Mouse (Mus musculus): ENCODE results near the gene Rab13. TPM values are rescaled to one million over a fixed set of nuclear protein-coding genes. Genes with fewer than 3 reads are reported as not detected.
"Not testable (repeated sequence)": the region's sequence is repeated elsewhere in the genome, so short reads cannot be mapped to it uniquely, and the experiment has no call there.

Gene Rab13
- polyA plus RNA-seq, 1 experiment from 2014 or later: 24.2 TPM

- H3K9me3 ChIP-seq; H3K27me3 ChIP-seq; H3K9ac ChIP-seq (replicated peaks); H3K4me2 ChIP-seq (replicated peaks); H3K4me3 ChIP-seq; ATAC-seq (ENCODE audit: low FRiP score, low read depth); H3K27ac ChIP-seq (replicated peaks): not testable (repeated sequence)
- WGBS: 94% methylated on average over 2 of the region's 2 CpGs
- peaks cover 27% of the 10 kb centered on the region for H3K4me1 ChIP-seq
- peaks cover 21% of the 10 kb centered on the region for H3K36me3 ChIP-seq
Observed at GRCm38 (mm10) chr3:90252659-90253058, 39.2 kb downstream of the Rab13 start.

DNA sequence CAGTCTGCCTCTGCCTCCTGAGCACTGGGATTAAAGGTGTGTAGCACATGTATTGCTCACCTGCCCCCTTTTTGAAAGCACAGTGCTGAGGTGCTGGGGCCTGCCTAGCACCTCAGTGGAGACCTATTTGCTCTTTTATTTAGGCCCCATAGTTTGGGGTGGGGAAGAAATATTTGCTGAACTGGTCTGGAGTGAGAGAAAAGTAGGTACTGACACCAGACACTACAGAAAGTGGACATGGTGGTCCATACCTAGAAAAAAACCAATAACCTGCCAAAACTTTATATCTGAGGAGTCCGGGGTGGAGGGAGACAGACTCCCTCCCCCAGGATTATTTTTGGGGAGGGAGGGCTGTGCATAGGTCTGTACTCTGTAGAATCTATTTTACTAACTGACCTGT is 39.7 kb downstream of the Rab13 start:
- H3K27me3 ChIP-seq; ATAC-seq (ENCODE audit: low FRiP score, low read depth); H3K9me3 ChIP-seq; H3K9ac ChIP-seq (replicated peaks); H3K27ac ChIP-seq (replicated peaks): not testable (repeated sequence)
- 76% methylated on average over 1 of the region's 1 CpGs for WGBS
- Histone ChIP-seq H3K4me1 (peaks cover 26% of the 10 kb centered on the region), H3K36me3 (peaks cover 26% of the 10 kb centered on the region), H3K4me3 (peak overlapping the region; percentile 91), H3K4me2 (replicated peaks) (peak overlapping the region; percentile 84)

DNA sequence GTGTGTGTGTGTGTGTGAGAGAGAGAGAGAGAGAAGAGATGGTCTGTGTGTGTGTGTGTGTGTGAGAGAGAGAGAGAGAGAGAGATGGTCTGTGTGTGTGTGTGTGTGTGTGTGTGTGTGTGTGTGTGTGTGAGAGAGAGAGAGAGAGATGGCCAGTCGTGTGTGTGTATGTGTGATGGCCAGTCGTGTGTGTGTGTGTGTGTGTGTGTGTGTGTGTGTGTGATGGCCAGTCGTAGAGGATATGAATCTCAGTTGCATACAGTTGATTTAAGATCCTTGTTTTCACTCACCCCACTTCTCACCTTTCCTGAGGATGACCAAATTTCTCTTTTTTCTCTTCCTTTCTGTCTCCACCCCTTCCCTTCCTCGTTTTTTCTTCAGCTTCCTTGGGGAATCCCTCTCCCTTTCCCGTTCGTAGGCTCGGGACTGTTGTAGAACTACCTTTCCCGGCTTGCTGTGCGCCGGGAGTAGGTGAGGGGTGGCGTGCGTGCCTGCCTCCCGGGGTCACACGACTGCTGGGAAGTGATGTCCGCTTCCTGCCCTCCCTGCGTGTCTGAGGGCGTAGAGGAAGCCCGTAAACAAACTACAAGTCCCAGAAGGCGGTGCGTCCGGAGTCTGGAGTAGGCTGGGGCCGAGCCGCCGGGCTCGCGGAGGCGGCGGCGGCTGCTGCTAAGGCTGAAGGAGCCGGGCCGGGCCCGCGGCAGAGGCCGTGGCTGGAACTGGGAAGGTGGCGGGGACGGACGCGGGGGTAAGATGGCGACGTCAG is 40.3 kb downstream of the Rab13 start, which contains the start of gene Crtc2:
Crtc2 (plus strand) TSS at position 511 of the 766 bp plus-strand sequence.
- peak within 1 kb of the TSS; percentile 96 for H3K9ac ChIP-seq (replicated peaks)
- peak within 1 kb of the TSS; percentile 89 for H3K27ac ChIP-seq (replicated peaks)
- 2% methylated on average over 40 of the region's 40 CpGs for WGBS
- H3K4me2 ChIP-seq (replicated peaks): peak within 1 kb of the TSS; percentile 84
- peak within 1 kb of the TSS; percentile 91 for H3K4me3 ChIP-seq
- peaks cover 21% of the 10 kb centered on the region for H3K4me1 ChIP-seq
- ATAC-seq (ENCODE audit: low FRiP score, low read depth): peak; percentile 98
- no peaks in the 10 kb centered on the region for H3K9me3 ChIP-seq
- no peaks in the 10 kb centered on the region for H3K27me3 ChIP-seq
- H3K36me3 ChIP-seq: peaks cover 32% of the 10 kb centered on the region

DNA sequence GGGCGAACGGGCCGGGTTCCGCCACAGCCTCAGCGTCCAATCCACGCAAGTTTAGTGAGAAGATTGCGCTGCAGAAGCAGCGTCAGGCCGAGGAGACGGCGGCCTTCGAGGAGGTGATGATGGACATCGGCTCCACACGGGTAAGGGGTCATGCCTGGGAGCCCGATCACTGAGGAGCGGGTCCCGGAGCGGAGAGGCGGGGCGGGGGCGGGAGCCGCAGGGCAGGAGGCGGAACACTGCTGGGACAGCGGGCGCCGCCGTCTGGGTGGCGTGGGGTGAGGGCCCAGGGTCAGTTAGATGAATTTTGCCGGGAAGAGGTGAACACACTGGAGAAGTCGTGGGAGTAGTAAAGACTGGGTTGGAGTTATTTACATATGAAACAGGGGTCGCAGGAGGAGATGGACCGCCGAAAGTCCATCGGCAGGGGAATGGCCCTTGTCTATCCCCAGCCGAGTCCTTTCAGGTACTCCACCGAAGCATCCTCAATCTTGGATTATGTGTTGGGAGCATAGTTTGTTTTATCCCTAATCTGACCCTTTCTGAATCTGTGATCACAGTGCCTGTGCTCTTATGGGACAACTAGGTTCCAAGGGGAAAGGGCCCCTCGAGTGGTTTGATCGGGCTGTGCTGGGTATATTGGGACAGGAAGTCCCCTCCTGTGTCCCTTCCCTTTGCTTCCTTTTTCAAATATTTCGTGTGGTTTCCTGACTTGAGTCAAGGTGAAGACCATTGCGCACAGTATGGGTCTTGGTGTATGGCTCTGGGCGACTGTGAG is 41.1 kb downstream of the Rab13 start:
- under 1% methylated on average over 41 of the region's 41 CpGs for WGBS
- peak overlapping the region; percentile 84 for H3K4me2 ChIP-seq (replicated peaks)
- H3K27me3 ChIP-seq: no peaks in the 10 kb centered on the region
- no peaks in the 10 kb centered on the region for H3K9me3 ChIP-seq
- H3K27ac ChIP-seq (replicated peaks): peak overlapping the region; percentile 89
- ATAC-seq (ENCODE audit: low FRiP score, low read depth): peak; percentile 78
- H3K9ac ChIP-seq (replicated peaks): peak overlapping the region; percentile 96
- H3K36me3 ChIP-seq: peaks cover 39% of the 10 kb centered on the region
- peak overlapping the region; percentile 91 for H3K4me3 ChIP-seq
- H3K4me1 ChIP-seq: peaks cover 13% of the 10 kb centered on the region

DNA sequence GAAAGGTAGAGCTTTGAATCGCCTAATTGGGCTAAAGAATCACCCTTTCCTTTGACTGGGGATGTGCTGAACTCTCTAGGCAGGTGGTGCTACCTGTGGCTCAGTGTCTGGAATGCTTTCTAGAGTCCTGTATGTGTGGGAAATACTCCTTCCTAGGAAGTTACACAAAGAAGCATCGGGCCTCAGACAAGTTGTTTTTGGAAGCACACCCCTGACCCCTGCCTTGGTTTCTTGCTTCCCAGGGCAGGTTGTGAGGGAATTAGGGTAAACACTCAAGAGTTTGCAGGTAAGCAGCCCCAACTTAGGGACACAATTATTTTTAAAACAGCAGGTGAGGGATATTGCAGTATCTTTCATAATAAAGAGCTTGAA is 41.7 kb downstream of the Rab13 start:
- WGBS: 28% methylated on average over 2 of the region's 2 CpGs
- Histone ChIP-seq H3K27ac (replicated peaks) (peak overlapping the region; percentile 89), H3K4me3 (peak overlapping the region; percentile 91), H3K9ac (replicated peaks) (peak overlapping the region; percentile 96), H3K36me3 (peaks cover 45% of the 10 kb centered on the region), H3K9me3 (no peaks in the 10 kb centered on the region), H3K4me2 (replicated peaks) (peak overlapping the region; percentile 84), H3K4me1 (peaks cover 13% of the 10 kb centered on the region), H3K27me3 (no peaks in the 10 kb centered on the region)
- no peak for ATAC-seq (ENCODE audit: low FRiP score, low read depth)

GRCm38 (mm10) chr3:90255784-90256353 is 42.4 kb downstream of the Rab13 start:
- H3K36me3 ChIP-seq: peaks cover 46% of the 10 kb centered on the region

DNA sequence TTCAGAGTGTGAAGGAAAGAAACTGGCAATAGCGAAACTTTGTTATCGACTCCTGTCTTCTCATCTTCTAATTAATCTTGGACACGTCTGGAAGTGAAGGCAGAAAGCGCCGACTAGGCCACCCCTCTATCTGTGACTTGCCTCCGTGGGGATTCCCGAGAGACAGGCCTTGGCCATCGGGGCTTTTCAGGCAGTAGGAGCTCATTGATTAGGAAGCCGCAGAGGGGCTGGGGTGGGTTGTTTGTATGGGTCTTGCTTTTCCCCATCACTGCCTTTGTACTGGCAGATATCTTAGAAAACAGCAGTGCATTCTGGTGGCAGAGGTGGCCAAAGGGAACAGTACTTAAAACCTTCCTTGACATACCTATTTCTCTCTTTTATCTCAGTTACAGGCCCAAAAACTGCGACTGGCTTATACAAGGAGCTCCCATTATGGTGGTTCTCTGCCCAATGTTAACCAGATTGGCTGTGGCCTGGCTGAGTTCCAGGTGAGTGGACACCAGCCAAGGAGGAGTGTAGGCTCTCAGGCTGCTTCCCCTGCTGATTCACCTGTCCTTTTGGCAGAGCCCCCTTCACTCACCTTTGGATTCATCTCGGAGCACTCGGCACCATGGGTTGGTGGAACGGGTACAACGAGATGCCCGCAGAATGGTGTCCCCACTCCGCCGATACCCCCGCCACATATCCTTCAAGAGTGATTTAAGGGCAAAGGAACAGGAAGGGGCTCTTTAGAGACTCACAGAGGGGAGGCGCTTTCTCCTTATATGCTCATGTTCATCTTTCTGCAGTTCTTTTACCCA is 43.4 kb downstream of the Rab13 start:
- Histone ChIP-seq H3K36me3 (peaks cover 48% of the 10 kb centered on the region), H3K27ac (replicated peaks) (no peak overlapping the region), H3K9me3 (no peaks in the 10 kb centered on the region), H3K4me3 (no peak overlapping the region), H3K4me2 (replicated peaks) (no peak overlapping the region), H3K27me3 (no peaks in the 10 kb centered on the region), H3K9ac (replicated peaks) (no peak overlapping the region), H3K4me1 (peaks cover 13% of the 10 kb centered on the region)
- 94% methylated on average over 19 of the region's 19 CpGs for WGBS
- ATAC-seq (ENCODE audit: low FRiP score, low read depth): no peak

More at GRCm38 (mm10) chr3:90255784-90256353, 42.4 kb downstream of the Rab13 start:
- Histone ChIP-seq H3K4me2 (replicated peaks) (peak overlapping the region; percentile 84), H3K27me3 (no peaks in the 10 kb centered on the region), H3K4me3 (peak overlapping the region; percentile 91), H3K27ac (replicated peaks) (no peak overlapping the region), H3K9me3 (no peaks in the 10 kb centered on the region), H3K9ac (replicated peaks) (peak overlapping the region; percentile 96; the same call in 1 of the 2 replicates), H3K4me1 (peaks cover 13% of the 10 kb centered on the region)
- 94% methylated on average over 14 of the region's 14 CpGs for WGBS
- ATAC-seq (ENCODE audit: low FRiP score, low read depth): no peak

GRCm38 (mm10) chr3:90258521-90258920 is 45.0 kb downstream of the Rab13 start:
- H3K27ac ChIP-seq (replicated peaks): no peak overlapping the region
- no peaks in the 10 kb centered on the region for H3K9me3 ChIP-seq
- H3K4me1 ChIP-seq: peaks cover 13% of the 10 kb centered on the region
- 89% methylated on average over 4 of the region's 4 CpGs for WGBS
- no peak overlapping the region for H3K9ac ChIP-seq (replicated peaks)
- no peak overlapping the region for H3K4me2 ChIP-seq (replicated peaks)
- no peaks in the 10 kb centered on the region for H3K27me3 ChIP-seq
- peaks cover 64% of the 10 kb centered on the region for H3K36me3 ChIP-seq
- no peak overlapping the region for H3K4me3 ChIP-seq
- no peak for ATAC-seq (ENCODE audit: low FRiP score, low read depth)

GRCm38 (mm10) chr3:90263121-90263771 is 49.8 kb downstream of the Rab13 start:
- H3K36me3 ChIP-seq: peaks cover 60% of the 10 kb centered on the region
- WGBS: 93% methylated on average over 5 of the region's 5 CpGs
- no peak for ATAC-seq (ENCODE audit: low FRiP score, low read depth)

DNA sequence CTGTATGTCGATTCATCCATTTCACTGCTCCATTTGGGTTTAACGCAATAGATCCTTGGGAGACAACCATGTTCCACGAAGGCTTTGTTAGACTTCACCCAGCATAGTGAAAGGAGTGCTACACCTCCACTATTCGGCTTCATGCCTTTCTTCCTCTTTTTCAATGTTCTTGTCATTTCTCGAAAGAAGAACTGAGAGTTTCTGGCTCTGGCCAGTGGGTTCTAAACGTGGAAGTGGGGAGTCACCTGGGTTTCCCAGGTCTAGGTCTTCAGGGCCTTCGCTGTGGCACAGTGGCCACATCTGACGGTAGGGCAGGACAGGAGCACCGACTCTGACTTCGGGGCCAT is 51.2 kb downstream of the Rab13 start:
- Histone ChIP-seq H3K4me1 (peaks cover 14% of the 10 kb centered on the region), H3K27ac (replicated peaks) (peak overlapping the region; percentile 94), H3K36me3 (peaks cover 47% of the 10 kb centered on the region), H3K4me3 (peak overlapping the region; percentile 96), H3K9me3 (no peaks in the 10 kb centered on the region), H3K27me3 (no peaks in the 10 kb centered on the region), H3K4me2 (replicated peaks) (peak overlapping the region; percentile 92), H3K9ac (replicated peaks) (peak overlapping the region; percentile 92; the same call in 1 of the 2 replicates)
- no peak for ATAC-seq (ENCODE audit: low FRiP score, low read depth)
- WGBS: 34% methylated on average over 10 of the region's 10 CpGs

More at GRCm38 (mm10) chr3:90263121-90263771, 49.8 kb downstream of the Rab13 start:
- Histone ChIP-seq H3K9ac (replicated peaks) (0 out of 2 replicates have a peak overlapping the region, but pooled peaks have one; percentile 5), H3K27me3 (no peaks in the 10 kb centered on the region), H3K4me2 (replicated peaks) (no peak overlapping the region), H3K4me3 (no peak overlapping the region), H3K9me3 (no peaks in the 10 kb centered on the region), H3K27ac (replicated peaks) (no peak overlapping the region), H3K4me1 (peaks cover 14% of the 10 kb centered on the region)
